Mouse (Mus musculus): Measurements from ENCODE around the gene Ndst4.

- TF ChIP-seq CTCF (conservative IDR thresholded peaks at IDR 0.05; ENCODE audit: insufficient read depth, insufficient read length, low read depth, low read length) (no peak), POLR2A (IDR thresholded peaks at IDR 0.05; ENCODE audit: low read depth, low read length) (no peak)
Measured at GRCm38 (mm10) chr3:125660884-125661532, 257.1 kb downstream of the Ndst4 start.
